Mouse (Mus musculus): Measurements from ENCODE around the gene Dhx15.
"Not testable (repeated sequence)": the region's sequence is repeated elsewhere in the genome, so short reads cannot be mapped to it uniquely, and the experiment has no call there.

The Dhx15 gene

DNA sequence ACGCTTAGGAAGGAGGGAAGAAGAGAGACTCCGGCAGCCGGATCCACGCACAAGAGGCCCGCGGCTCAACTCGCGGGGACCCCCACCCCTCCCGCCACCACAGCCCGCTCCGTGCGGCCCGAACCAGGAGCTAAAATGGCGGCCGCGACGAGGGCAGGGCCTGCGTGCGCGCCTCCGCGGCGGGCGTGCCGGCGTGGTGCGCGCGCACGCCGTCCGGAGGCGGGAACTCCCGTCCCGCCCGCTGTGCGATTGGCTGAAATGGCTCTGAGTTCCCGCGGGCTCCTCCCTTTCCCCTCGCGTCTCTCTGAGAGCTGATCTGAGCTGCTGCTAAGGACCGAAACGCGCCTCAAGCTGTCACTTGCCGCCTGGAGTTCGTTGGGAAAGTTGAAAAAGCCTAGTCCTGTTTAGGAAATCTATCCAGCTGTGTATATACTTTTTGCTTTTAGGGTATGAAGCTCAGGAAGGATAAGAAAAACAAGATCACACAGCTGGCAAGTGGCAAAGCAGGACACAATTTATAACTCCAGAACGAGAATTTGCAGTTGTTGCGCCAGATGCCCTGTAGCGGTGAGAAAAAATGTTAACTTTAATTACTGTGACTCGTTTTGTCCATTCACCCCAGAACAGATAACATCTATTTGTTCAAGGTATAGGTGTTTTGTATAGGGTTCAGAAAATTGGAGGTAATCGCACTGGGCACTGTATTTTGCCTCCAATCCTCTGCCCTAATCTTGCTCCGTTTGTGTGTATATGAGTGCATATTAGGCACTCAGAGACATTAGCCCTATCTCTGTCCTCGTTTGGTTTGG, at the start of gene Dhx15:
TSS of gene Dhx15 (minus strand) at position 144 of the 809 bp plus-strand sequence.
- DNase-seq = peak; percentile 91

DNA sequence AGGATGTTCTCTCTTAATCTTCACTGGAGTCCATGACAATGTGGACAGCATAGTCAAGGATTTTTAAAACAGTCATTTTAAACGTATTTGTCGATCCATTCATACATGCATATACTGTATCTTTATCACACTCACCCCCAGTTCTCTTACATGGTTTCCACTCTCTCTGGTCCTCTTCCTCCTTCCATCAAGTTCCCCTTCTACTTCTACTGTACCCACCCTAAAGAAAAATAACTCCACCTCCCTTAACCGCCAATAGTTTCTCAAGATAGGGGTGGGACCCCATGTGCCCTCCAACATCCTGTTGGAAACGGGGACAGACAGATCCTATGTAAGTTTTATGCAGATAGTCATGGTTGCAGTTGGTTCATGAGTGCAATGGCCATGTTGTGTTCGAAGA, 48.6 kb upstream of the Dhx15 start:
- DNase-seq = no peak

- no peak for DNase-seq
Measured at GRCm38 (mm10) chr5:52237956-52238735, 47.8 kb upstream of the Dhx15 start.

GRCm38 (mm10) chr5:52236585-52236984, 46.3 kb upstream of the Dhx15 start:
- not testable (repeated sequence) for DNase-seq

- DNase-seq = no peak
Measured at GRCm38 (mm10) chr5:52234570-52234969, 44.3 kb upstream of the Dhx15 start.

GRCm38 (mm10) chr5:52233891-52234290, 43.6 kb upstream of the Dhx15 start:
- DNase-seq = no peak

GRCm38 (mm10) chr5:52232611-52233010, 42.3 kb upstream of the Dhx15 start:
- no peak for DNase-seq

DNA sequence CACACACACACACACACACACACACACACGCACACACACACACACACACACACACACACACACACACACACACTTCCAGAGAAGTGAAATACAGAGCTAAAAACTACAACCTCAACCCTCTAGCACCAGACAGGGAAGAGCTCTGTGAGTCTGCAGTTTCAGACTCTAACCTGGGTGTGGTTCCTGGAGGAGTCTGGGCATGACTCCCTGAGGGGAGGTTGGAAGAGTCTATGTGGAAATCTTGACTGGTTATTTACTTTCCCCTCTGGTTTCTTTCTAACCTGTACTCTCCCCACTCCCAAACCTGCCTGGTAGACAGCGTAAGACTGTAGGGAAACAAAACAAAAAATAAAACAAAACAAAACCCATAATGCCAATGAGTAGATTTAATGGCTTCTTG, 41.9 kb upstream of the Dhx15 start:
- no peak for DNase-seq

GRCm38 (mm10) chr5:52230466-52230865, 40.2 kb upstream of the Dhx15 start:
- no peak for DNase-seq

DNA sequence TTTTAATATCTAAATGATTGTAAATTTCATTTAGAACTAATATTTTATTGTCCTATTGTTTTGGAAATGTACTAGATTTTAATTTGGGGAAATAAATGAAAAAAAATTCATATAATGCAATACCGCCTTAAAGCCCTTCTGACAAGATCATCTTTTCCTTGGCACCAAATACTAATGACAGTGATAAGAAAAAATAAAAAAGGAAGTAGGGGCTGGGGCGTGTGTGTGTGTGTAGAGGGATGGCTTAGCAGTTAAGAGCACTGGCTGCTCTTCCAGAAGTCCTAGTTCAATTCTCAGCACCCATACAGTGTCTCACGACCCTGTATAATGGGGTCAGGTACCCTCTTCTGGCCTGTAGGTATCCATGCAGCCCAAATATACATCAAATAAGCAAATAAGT, 36.4 kb upstream of the Dhx15 start:
- DNase-seq = no peak

- no peak for DNase-seq
Measured at GRCm38 (mm10) chr5:52221596-52221995, 31.3 kb upstream of the Dhx15 start.

DNA sequence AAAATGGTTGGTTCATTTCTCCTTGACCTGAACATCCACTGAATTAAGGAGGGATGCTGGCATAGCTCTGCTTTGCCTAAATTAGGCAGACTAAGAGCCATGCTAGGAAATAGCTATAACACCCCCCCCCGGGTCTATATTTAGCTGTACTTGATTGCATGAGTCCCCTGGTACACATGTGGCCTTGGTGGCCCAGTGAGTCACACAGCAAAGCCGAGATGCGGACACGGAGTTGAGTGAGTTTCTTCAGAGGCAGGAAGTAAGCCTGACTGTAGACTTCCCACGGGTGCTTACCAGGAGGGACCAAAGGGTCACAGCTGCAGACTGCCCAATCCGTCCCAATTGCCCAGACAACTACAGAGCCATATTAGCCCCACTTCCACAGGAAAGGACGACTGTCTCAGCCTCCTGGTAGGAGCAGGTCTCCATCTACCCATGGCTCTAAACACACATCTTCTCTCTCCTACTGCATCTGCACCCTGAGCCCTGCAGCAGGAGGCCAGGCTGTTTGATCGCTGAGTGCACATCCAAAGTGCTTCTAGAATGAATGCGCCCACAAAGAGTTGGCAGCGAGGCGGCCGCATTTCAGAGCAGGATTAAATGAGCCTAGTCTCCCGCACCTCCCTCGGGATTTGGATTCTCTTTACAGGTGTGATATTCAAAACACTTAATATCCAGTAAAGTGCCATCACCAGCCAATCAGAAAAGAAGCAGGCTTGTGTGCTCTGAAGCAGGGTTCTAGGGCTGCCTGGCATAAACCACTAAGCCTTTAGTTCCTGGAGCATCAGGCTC, 29.9 kb upstream of the Dhx15 start:
- DNase-seq = no peak

- DNase-seq = no peak
Measured at GRCm38 (mm10) chr5:52218238-52218637, 27.9 kb upstream of the Dhx15 start.

GRCm38 (mm10) chr5:52213143-52213900, 23.0 kb upstream of the Dhx15 start:
- no peak for DNase-seq

DNA sequence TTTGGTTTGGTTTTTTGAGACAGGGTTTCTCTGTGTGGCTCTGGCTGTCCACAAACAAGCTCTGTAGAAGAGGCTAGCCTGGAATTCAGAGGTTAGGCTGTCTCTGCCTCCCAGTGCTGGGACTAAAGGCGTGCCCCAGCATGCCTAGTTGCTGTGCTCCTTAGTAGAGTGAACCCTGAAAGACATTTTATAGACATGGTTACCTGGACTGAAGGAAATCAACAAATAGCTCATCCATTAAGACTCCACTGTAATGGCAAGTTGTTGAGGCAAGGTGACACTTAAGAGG, 810 bp upstream of the Dhx15 start:
- no peak for DNase-seq

DNA sequence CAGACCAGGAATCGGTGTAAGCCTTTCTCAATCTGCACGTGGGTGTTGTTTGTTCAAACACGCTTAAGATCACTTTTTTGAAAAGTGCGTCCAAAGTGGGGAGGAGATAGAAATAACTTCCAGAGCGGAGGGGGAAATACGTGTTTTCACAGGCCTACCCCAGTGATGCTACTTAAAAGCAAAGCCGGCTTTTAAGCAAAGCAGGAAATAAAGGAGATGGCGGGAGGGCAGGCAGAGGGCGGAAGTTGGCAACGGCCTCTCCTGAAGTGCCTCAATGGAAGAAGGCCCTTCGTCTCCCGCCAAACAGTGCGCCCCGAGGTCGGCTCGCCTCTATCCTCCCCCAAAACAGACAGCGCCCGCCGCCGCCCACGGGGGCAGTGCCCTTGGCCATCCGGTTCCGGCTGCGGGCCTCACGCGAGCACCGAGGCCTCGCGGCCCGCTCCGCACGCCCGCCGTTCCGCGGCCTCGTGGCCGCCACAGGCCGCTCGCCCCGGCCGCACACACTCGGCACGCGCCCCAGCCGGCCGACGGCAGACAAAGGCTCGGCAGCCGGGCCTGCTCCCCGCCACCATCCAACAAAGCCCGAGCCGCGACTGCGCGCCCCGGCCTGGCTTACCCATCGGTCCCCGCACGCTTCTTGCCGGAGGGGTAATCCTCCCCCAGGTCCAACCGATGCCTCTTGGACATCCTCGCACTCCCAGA, 499 bp downstream of the Dhx15 start:
- peak; percentile 63 for DNase-seq

- no peak for DNase-seq
Measured at GRCm38 (mm10) chr5:52188206-52188605, 2.1 kb downstream of the Dhx15 start.

- DNase-seq = no peak
Measured at GRCm38 (mm10) chr5:52177326-52177725, 13.0 kb downstream of the Dhx15 start.

DNA sequence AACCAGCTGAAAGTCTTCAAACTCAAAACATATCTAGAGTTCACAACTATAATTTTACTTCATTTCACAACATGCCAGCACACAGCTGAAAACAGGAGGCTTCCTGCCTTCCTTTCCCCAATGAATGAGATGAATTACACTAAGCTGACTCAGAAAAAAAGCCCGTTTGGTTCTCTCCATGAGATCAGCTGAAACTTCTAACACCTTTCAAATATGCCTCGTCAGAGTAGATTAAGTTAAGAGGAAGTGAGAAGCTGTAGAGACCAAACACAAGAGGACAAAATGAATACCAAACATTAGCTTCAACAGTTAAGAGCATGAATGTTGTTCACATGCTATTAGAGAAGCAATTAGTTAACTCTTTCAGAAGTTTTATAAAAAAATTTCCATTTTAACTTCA, 21.8 kb downstream of the Dhx15 start:
- no peak for DNase-seq

DNA sequence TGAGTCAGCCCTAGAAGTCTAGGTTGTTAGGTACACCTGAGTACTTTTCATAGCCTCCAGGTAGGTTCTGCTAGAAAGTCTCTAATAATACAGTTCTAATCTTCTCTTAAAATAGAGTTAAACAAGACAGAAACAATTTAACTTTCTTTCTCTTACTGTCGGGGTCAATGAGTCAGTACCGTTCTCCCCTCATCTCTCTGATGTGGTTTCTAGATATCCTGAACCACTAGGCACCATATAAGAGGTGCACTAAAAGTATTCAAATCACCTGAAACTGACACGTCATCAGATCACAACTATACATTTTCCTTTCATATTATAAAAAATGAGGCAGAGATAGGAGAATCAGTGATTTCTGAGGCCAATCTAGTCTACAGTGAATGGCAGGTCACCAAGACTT, 41.2 kb downstream of the Dhx15 start:
- DNase-seq = no peak

DNA sequence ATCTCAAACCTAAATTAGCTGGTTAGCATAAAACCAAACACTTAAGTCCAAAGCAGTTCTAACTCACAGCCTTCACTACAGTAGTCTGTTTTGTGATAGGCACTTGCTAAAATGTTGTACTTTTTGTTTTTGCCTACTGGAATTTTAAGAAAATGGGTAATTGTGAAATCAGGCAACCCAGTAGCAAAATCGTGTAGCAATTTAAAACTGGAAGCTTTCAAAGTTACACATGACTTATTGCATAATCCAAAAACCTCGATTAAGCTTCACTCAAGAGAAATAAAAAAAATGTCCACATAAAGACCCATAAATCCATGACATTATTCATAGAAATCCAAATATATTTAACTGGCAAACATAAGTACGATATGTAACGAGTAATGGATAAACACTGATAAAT, 43.2 kb downstream of the Dhx15 start:
- no peak for DNase-seq

DNA sequence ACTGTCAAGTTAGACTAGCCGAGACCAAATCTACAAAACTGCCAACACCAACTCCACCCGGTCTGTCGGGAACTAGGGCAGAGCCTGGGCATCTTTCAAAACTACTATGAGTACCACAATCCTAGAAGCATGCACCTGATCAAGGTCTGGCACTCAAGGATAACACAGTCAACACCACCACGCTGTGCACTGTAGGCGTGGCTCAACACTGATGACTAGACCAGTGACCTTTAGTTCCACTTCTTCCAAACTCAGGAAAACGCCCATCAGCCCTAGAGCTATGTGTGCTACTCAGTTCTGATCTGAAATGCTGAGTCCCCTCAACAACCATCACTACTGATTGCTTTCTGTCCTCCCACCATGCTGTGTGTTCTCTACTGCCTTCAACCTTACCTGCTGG, 44.6 kb downstream of the Dhx15 start:
- no peak for DNase-seq
